Mouse (Mus musculus): Measurements from ENCODE around the gene Soga1. TPM values are rescaled to one million over a fixed set of nuclear protein-coding genes. Genes with fewer than 3 reads are reported as not detected.

The Soga1 gene
- polyA plus RNA-seq, 1 experiment from 2014 or later, result 5.3 TPM

- Histone ChIP-seq H3K4me3 (no peak overlapping the region), H3K36me3 (peaks cover 99% of the 10 kb centered on the region), H3K27me3 (ENCODE audit: low read depth, poor library complexity, severe bottlenecking) (no peaks in the 10 kb centered on the region), H3K27ac (no peak overlapping the region), H3K4me1 (no peaks in the 10 kb centered on the region), H3K9me3 (replicated peaks) (no peaks in the 10 kb centered on the region)
- 83% methylated on average over 17 of the region's 17 CpGs for WGBS
- DNase-seq (ENCODE audit: low spot score), result no peak
Measured at GRCm38 (mm10) chr2:157040649-157041046, 38.4 kb downstream of the Soga1 start.

DNA sequence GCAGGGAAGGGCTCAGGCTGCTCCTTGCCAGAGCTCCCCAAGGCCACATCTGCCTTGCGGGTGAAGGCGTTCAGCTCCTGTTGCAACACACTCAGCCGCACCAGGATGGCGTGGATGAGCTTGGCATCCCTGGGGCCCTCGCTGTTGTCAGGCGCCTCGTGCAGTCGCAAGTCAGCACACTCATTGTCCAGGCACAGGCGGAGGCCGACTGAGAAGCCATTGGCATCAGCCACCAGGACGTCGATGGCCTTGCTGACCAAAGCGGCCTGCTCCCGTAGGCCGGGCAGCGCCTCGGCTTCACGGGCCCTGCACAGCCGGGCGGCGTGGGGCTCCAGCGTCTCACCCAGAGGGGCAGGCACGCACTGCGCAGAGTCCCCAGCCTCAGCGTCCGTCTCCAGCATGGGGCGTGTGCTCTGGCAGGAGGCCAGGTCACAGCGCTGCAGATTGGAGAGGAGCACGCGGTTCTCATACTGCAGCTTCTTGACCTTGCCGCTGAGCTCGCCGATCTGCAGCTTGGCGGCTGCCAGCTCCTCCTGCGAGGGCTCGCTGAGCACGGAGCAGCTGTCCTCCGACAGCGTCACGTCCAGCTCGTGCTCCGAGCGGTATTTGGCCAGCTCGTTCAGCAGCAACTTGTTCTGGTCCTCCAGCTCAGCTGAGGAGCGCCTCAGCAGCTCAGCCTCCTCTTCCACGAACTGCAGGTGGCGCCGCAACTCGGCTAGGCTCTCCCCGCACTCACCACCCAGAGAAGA lies 39.0 kb downstream of the Soga1 start:
- no peaks in the 10 kb centered on the region for H3K4me1 ChIP-seq
- DNase-seq (ENCODE audit: low spot score), result no peak
- no peak overlapping the region for H3K27ac ChIP-seq
- no peaks in the 10 kb centered on the region for H3K27me3 ChIP-seq (ENCODE audit: low read depth, poor library complexity, severe bottlenecking)
- no peak overlapping the region for H3K4me3 ChIP-seq
- no peaks in the 10 kb centered on the region for H3K9me3 ChIP-seq (replicated peaks)
- WGBS, result 91% methylated on average over 50 of the region's 50 CpGs
- H3K36me3 ChIP-seq, result peaks cover 99% of the 10 kb centered on the region

- Histone ChIP-seq H3K27ac (0 out of 2 replicates have a peak overlapping the region, but pooled peaks have one; percentile 9), H3K4me3 (no peak overlapping the region), H3K36me3 (peaks cover 95% of the 10 kb centered on the region), H3K27me3 (ENCODE audit: low read depth, poor library complexity, severe bottlenecking) (no peaks in the 10 kb centered on the region), H3K9me3 (replicated peaks) (no peaks in the 10 kb centered on the region), H3K4me1 (no peaks in the 10 kb centered on the region)
- whole genome bisulfite sequencing, result 90% methylated on average over 9 of the region's 9 CpGs
- no peak for DNase-seq (ENCODE audit: low spot score)
Measured at GRCm38 (mm10) chr2:157037303-157037702, 41.8 kb downstream of the Soga1 start.

GRCm38 (mm10) chr2:157036400-157036799 lies 42.7 kb downstream of the Soga1 start:
- Histone ChIP-seq H3K36me3 (peaks cover 96% of the 10 kb centered on the region), H3K27ac (no peak overlapping the region), H3K27me3 (ENCODE audit: low read depth, poor library complexity, severe bottlenecking) (no peaks in the 10 kb centered on the region), H3K4me1 (no peaks in the 10 kb centered on the region), H3K4me3 (no peak overlapping the region), H3K9me3 (replicated peaks) (no peaks in the 10 kb centered on the region)
- no peak for DNase-seq (ENCODE audit: low spot score)
- WGBS, result 93% methylated on average over 8 of the region's 8 CpGs

GRCm38 (mm10) chr2:157035371-157035770 lies 43.7 kb downstream of the Soga1 start:
- H3K4me3 ChIP-seq, result no peak overlapping the region
- no peaks in the 10 kb centered on the region for H3K27me3 ChIP-seq (ENCODE audit: low read depth, poor library complexity, severe bottlenecking)
- H3K9me3 ChIP-seq (replicated peaks), result no peaks in the 10 kb centered on the region
- no peak overlapping the region for H3K27ac ChIP-seq
- no peak for DNase-seq (ENCODE audit: low spot score)
- no peaks in the 10 kb centered on the region for H3K4me1 ChIP-seq
- H3K36me3 ChIP-seq, result peaks cover 96% of the 10 kb centered on the region
- WGBS, result 93% methylated on average over 7 of the region's 7 CpGs

- Histone ChIP-seq H3K4me1 (no peaks in the 10 kb centered on the region), H3K9me3 (replicated peaks) (no peaks in the 10 kb centered on the region), H3K27ac (no peak overlapping the region), H3K27me3 (ENCODE audit: low read depth, poor library complexity, severe bottlenecking) (no peaks in the 10 kb centered on the region), H3K4me3 (no peak overlapping the region), H3K36me3 (peaks cover 96% of the 10 kb centered on the region)
- WGBS, result 51% methylated on average over 9 of the region's 9 CpGs
- peak; percentile 90 for DNase-seq (ENCODE audit: low spot score)
Measured at GRCm38 (mm10) chr2:157030804-157031203, 48.2 kb downstream of the Soga1 start.

- H3K27ac ChIP-seq, result no peak overlapping the region
- 97% methylated on average over 4 of the region's 4 CpGs for WGBS
- no peak overlapping the region for H3K4me3 ChIP-seq
- no peaks in the 10 kb centered on the region for H3K4me1 ChIP-seq
- DNase-seq (ENCODE audit: low spot score), result no peak
- H3K9me3 ChIP-seq (replicated peaks), result peaks cover 6% of the 10 kb centered on the region; the same call in 1 of the 2 replicates
- peaks cover 99% of the 10 kb centered on the region for H3K36me3 ChIP-seq
- no peaks in the 10 kb centered on the region for H3K27me3 ChIP-seq (ENCODE audit: low read depth, poor library complexity, severe bottlenecking)
Measured at GRCm38 (mm10) chr2:157028261-157028660, 50.8 kb downstream of the Soga1 start.

DNA sequence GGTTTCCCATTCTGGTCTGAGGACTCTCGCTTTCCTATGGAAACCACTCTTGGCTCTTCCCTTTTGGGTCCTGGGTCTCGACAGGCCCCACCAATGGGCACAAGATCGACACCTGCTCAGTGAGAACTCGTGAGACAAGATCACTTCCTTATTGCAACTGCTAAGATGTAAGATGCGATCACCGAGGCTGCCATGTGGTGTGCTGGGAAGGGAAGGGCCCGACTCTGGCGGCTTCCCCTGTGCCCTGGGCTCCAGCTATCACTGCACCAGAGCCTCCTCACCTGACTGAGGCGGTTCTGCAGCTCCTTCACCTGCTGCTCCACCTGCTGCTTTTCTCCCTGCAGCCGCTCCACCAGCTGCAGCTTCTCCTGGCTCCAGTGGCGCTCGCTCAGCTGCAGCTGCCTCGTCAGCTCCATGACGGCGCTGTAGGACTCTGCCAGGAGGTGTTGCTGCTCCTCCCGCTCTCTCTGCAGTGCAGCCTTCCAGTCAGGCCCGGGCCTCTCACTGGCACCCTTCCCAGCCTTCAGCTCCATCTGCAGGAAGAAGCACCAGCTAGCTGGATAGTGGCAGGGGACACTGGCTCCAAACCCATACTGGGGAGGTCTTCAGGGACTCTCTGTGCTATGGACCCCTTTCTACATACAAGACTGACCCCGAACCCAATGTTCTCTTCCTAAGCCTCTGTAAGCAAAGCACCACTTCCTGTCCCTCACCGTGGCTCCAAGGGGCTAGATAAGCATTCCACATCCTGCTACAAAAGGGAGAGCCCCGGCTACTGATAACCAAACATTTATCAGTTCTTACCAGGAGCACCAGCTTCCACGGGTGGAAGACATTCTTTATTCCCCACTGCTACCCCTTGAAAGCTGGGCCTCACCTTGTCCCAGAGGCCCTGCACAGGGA lies 51.7 kb downstream of the Soga1 start:
- no peak for DNase-seq (ENCODE audit: low spot score)
- WGBS, result 93% methylated on average over 21 of the region's 21 CpGs
- Histone ChIP-seq H3K27me3 (ENCODE audit: low read depth, poor library complexity, severe bottlenecking) (no peaks in the 10 kb centered on the region), H3K9me3 (replicated peaks) (peaks cover 6% of the 10 kb centered on the region; the same call in 1 of the 2 replicates), H3K27ac (no peak overlapping the region; the same call in 1 of the 2 replicates), H3K36me3 (peaks cover 99% of the 10 kb centered on the region), H3K4me1 (no peaks in the 10 kb centered on the region), H3K4me3 (no peak overlapping the region)

GRCm38 (mm10) chr2:157021156-157021555 lies 57.9 kb downstream of the Soga1 start:
- Histone ChIP-seq H3K27me3 (ENCODE audit: low read depth, poor library complexity, severe bottlenecking) (no peaks in the 10 kb centered on the region), H3K27ac (no peak overlapping the region), H3K9me3 (replicated peaks) (peaks cover 6% of the 10 kb centered on the region; the same call in 1 of the 2 replicates), H3K4me1 (no peaks in the 10 kb centered on the region), H3K4me3 (no peak overlapping the region), H3K36me3 (peaks cover 100% of the 10 kb centered on the region)
- WGBS, result 94% methylated on average over 16 of the region's 16 CpGs
- no peak for DNase-seq (ENCODE audit: low spot score)

- Histone ChIP-seq H3K36me3 (peaks cover 100% of the 10 kb centered on the region), H3K4me1 (no peaks in the 10 kb centered on the region), H3K4me3 (no peak overlapping the region), H3K27me3 (ENCODE audit: low read depth, poor library complexity, severe bottlenecking) (no peaks in the 10 kb centered on the region), H3K27ac (no peak overlapping the region), H3K9me3 (replicated peaks) (no peaks in the 10 kb centered on the region)
- WGBS, result 96% methylated on average over 4 of the region's 4 CpGs
- no peak for DNase-seq (ENCODE audit: low spot score)
Measured at GRCm38 (mm10) chr2:157019228-157019627, 59.8 kb downstream of the Soga1 start.

- Histone ChIP-seq H3K36me3 (peaks cover 87% of the 10 kb centered on the region), H3K27ac (no peak overlapping the region), H3K4me3 (no peak overlapping the region), H3K9me3 (replicated peaks) (no peaks in the 10 kb centered on the region), H3K27me3 (ENCODE audit: low read depth, poor library complexity, severe bottlenecking) (no peaks in the 10 kb centered on the region), H3K4me1 (peaks cover 1% of the 10 kb centered on the region; the same call in 1 of the 2 replicates)
- WGBS, result 84% methylated on average over 18 of the region's 18 CpGs
- DNase-seq (ENCODE audit: low spot score), result no peak
Measured at GRCm38 (mm10) chr2:157016529-157017270, 62.4 kb downstream of the Soga1 start.

DNA sequence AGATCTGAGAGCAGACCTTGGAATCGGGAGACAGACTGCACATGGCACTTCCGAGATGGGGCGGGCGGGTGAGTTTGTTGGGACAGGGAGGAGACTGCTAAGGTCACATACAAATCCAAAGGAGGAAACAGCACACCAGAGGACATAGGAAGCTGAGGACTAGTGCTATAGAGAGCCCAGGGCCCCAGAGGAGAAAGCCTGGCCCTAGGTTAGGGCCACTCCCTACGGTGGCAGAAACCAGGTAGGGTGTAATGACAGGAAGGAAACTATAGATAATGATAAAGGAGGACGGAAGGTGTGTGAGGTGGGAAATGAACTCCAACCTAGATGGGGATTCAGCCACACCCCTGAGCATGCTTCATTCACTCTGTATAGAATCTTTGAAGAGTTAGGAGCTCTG lies 66.7 kb downstream of the Soga1 start:
- WGBS, result 88% methylated on average over 6 of the region's 6 CpGs
- no peaks in the 10 kb centered on the region for H3K27me3 ChIP-seq (ENCODE audit: low read depth, poor library complexity, severe bottlenecking)
- peaks cover 24% of the 10 kb centered on the region for H3K4me1 ChIP-seq
- H3K27ac ChIP-seq, result no peak overlapping the region
- peaks cover 43% of the 10 kb centered on the region for H3K36me3 ChIP-seq
- H3K9me3 ChIP-seq (replicated peaks), result no peaks in the 10 kb centered on the region
- no peak for DNase-seq (ENCODE audit: low spot score)
- no peak overlapping the region for H3K4me3 ChIP-seq
